Comparison of ENCODE assay signal across 9 mouse cellular contexts in the genomic region with DNA sequence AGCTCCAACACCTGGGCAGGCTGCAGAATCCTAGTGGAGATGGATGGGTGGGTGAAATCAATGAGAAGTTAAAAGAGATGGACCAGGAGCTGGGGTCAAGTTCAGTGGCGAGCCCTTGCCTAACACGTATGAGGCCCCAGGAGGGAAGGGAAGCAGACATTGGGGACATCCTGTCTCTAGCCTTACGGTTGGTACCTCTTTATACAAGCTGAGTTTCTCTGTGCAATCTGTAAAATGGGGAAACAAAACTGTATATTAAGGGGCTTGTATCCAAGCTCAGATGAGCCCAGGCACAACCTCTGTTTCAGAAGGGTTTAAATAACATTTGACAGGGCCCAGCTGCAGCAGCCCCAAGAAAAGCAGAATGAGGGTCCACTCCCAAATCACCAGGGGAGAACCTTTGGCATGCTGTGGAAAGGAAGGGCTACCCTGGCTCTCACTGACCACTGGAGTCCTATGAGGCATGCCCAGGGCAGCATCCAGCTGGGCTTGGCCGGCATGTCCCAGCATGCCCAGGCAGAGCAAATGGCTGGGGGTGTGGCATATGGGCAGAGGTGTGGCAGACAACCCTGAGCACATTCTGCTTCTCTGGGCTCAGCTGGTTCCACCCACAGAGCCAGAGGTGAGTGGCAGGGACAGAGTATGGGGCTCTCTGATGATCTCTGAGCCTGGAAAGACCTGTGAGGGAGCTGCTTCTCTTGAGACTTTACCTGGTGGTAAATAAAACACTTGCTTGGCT.
DNase-seq lines count a peak whose midpoint lies in the region; ATAC-seq and TF ChIP-seq lines count a peak whose summit lies in the region.
"Had no signal": no experiment of that assay in that cellular context is flagged by ENCODE, and none has a peak within 500 bp of the region (broad histone marks: within the 10 kb centered on the region; RNA-seq: fewer than 3 reads in every experiment).

No protein-coding gene starts in this region.

- peak; percentile 52 for ATAC-seq in intestine, postnatal 0 days
- peak; percentile 7; the same call in 1 of the 2 replicates for ATAC-seq in lung, embryonic 16.5 days (ENCODE audit: low read depth)
- no peak for ATAC-seq in heart, embryonic 11.5 days (replicated peaks; ENCODE audit: insufficient number of reproducible peaks, low FRiP score, low TSS enrichment)
- ATAC-seq: forebrain, embryonic 13.5 days had no signal

- no peak overlapping the region for H3K27ac ChIP-seq in intestine, postnatal 0 days (ENCODE audit: low read depth, low read length)
- H3K27ac ChIP-seq in lung, embryonic 16.5 days (ENCODE audit: low read length): peak overlapping the region; percentile 38
- H3K27ac ChIP-seq in left cerebral cortex, adult 2 months: no peak overlapping the region
- no peak overlapping the region for H3K27ac ChIP-seq in heart, embryonic 11.5 days (ENCODE audit: low read depth, low read length)

- DNase-seq in spleen, postnatal 36 days (ENCODE audit: low spot score in 2 of 2): peak; percentile 39 to 53
- DNase-seq in spleen, adult 12 weeks (ENCODE audit: low spot score): no peak
- DNase-seq in left cerebral cortex, adult 2 months (ENCODE audit: extremely low spot score in 1 of 2, low spot score in 2 of 2): no peak
- no peak for DNase-seq in left cerebral cortex, postnatal 36 days (ENCODE audit: low spot score in 2 of 2)
- no peak for DNase-seq in thymus, postnatal 25 days

- H3K27me3 ChIP-seq in intestine, postnatal 0 days (replicated peaks; ENCODE audit: control insufficient read depth, insufficient read depth, low read length): no peaks in the 10 kb centered on the region
- H3K27me3 ChIP-seq in lung, embryonic 16.5 days (ENCODE audit: control insufficient read depth, insufficient read depth, low read depth, low read length): no peaks in the 10 kb centered on the region
- no peaks in the 10 kb centered on the region for H3K27me3 ChIP-seq in heart, embryonic 11.5 days (ENCODE audit: control insufficient read depth, insufficient read depth, low read length)
- H3K27me3 ChIP-seq: forebrain, embryonic 13.5 days had no signal

- no peaks in the 10 kb centered on the region for H3K9me3 ChIP-seq in intestine, postnatal 0 days (ENCODE audit: control insufficient read depth)
- H3K9me3 ChIP-seq in lung, embryonic 16.5 days (ENCODE audit: control insufficient read depth, low read length): no peaks in the 10 kb centered on the region
- no peaks in the 10 kb centered on the region for H3K9me3 ChIP-seq in heart, embryonic 11.5 days (replicated peaks; ENCODE audit: control insufficient read depth, low read length)
- H3K9me3 ChIP-seq: forebrain, embryonic 13.5 days had no signal

- H3K4me2 ChIP-seq in intestine, postnatal 0 days (replicated peaks; ENCODE audit: low read depth): no peak overlapping the region
- no peak overlapping the region for H3K4me2 ChIP-seq in lung, embryonic 16.5 days (ENCODE audit: low read depth, low read length)
- H3K4me2 ChIP-seq in heart, embryonic 11.5 days: no peak overlapping the region
- H3K4me2 ChIP-seq: forebrain, embryonic 13.5 days had no signal

- H3K9ac ChIP-seq in intestine, postnatal 0 days (ENCODE audit: low read depth, low read length): no peak overlapping the region
- 0 out of 2 replicates have a peak overlapping the region, but pooled peaks have one; percentile 4 for H3K9ac ChIP-seq in lung, embryonic 16.5 days (ENCODE audit: low read length)
- H3K9ac ChIP-seq in heart, embryonic 11.5 days (ENCODE audit: low read depth, low read length): no peak overlapping the region
- H3K9ac ChIP-seq: forebrain, embryonic 13.5 days had no signal

- no peak overlapping the region for H3K4me3 ChIP-seq in intestine, postnatal 0 days (ENCODE audit: low read depth, low read length)
- no peak overlapping the region for H3K4me3 ChIP-seq in lung, embryonic 16.5 days (ENCODE audit: low read length)
- no peak overlapping the region for H3K4me3 ChIP-seq in left cerebral cortex, adult 2 months
- H3K4me3 ChIP-seq in heart, embryonic 11.5 days (ENCODE audit: low read depth, low read length): no peak overlapping the region
- H3K4me3 ChIP-seq: forebrain, embryonic 13.5 days had no signal

- peaks cover 14% of the 10 kb centered on the region; the same call in 1 of the 2 replicates for H3K36me3 ChIP-seq in intestine, postnatal 0 days (ENCODE audit: control insufficient read depth, insufficient read depth)
- no peaks in the 10 kb centered on the region for H3K36me3 ChIP-seq in lung, embryonic 16.5 days (ENCODE audit: control insufficient read depth, insufficient read depth, low read length)
- no peaks in the 10 kb centered on the region for H3K36me3 ChIP-seq in heart, embryonic 11.5 days (ENCODE audit: control insufficient read depth, insufficient read depth, low read length)

- TF ChIP-seq CTCF in intestine, postnatal 0 days (IDR thresholded peaks at IDR 0.05; ENCODE audit: low read depth): no peak
- TF ChIP-seq CTCF in left cerebral cortex, adult 2 months (IDR thresholded peaks at IDR 0.05): no peak

- intact Hi-C loops in left cerebral cortex, adult 2 months (cut with DNase I): no loop called here
- intact Hi-C loops in left cerebral cortex, postnatal 36 days (cut with DNase I): no loop called here

- peaks cover 4% of the 10 kb centered on the region; the same call in 1 of the 2 replicates for H3K4me1 ChIP-seq in intestine, postnatal 0 days (replicated peaks; ENCODE audit: control insufficient read depth, insufficient read depth, low read length)
- H3K4me1 ChIP-seq in lung, embryonic 16.5 days (replicated peaks; ENCODE audit: control insufficient read depth, insufficient read depth, low read length): peaks cover 36% of the 10 kb centered on the region
- H3K4me1 ChIP-seq in heart, embryonic 11.5 days (ENCODE audit: control insufficient read depth, insufficient read depth, low read length): peaks cover 29% of the 10 kb centered on the region

- WGBS in intestine, postnatal 0 days: 69% methylated on average over 4 of the region's 4 CpGs
- WGBS in lung, embryonic 16.5 days: 69% methylated on average over 4 of the region's 4 CpGs
- WGBS in heart, embryonic 11.5 days (ENCODE audit: insufficient replicate concordance): 69% methylated on average over 4 of the region's 4 CpGs

Comparison
In these comparisons a context has a peak if more than half of its experiments do, and no peak if none do; other contexts are left out.
1. DNase-seq: peak in spleen, postnatal 36 days (2 of 2); none in spleen, adult 12 weeks (single experiment), left cerebral cortex, adult 2 months (0 of 2), left cerebral cortex, postnatal 36 days (0 of 2) and thymus, postnatal 25 days (single experiment).